Mouse (Mus musculus): ENCODE measurements around the gene Plekhd1. TPM values are rescaled to one million over a fixed set of nuclear protein-coding genes. Genes with fewer than 3 reads are reported as not detected.

The Plekhd1 gene
- polyA plus RNA-seq (2015; fragmentation: Nextera tagmentation; extraction: Ambion mirVana): 6.4 and 6.5 TPM in 2 replicates

DNA sequence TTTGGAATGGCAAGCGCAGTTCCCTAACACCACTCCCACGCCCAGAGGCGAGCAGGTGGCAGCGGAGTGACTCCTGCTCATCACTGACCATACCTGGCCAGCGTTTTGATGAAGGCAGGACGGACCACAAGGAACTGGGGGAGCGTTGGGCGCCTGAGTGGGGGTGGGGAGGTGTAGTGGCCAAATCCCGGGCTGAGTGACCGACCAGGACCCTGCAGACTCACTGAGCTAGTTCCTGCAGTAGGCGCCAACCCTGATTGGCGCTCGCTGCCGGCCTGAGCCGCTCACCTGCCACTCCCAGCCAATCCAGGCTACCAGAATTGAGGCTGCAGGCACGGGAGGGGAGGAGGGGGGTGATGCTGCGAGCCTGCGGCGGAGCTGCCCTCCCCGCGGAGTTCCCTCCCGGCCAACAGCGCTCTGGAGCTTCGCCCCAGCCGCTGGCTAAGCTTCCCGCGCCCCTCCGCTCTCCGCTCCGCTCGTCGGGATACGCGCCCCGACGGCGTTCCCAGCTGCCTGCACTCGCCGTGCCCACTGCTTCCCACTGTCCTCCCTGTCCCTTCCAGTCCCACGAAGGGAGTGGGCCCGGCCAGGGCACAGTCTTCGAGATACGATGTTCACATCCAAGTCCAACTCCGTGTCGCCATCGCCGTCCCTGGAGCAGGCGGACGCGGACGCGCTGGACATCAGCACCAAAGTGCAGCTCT is at the start of gene Plekhd1:
Plekhd1 (plus strand) TSS at position 323 of the 704 bp plus-strand sequence.
- H3K9ac ChIP-seq: peak within 1 kb of the TSS; percentile 2; the same call in 1 of the 2 replicates
- peaks cover 21% of the 10 kb centered on the region for H3K4me1 ChIP-seq (replicated peaks)
- WGBS: 1% methylated on average over 42 of the region's 52 CpGs
- H3K4me2 ChIP-seq: peak within 1 kb of the TSS; percentile 60
- no peak within 1 kb of the TSS for H3K27ac ChIP-seq (replicated peaks)
- peak; percentile 60 for ATAC-seq (ENCODE audit: low FRiP score, low read depth)
- no peaks in the 10 kb centered on the region for H3K36me3 ChIP-seq
- peak within 1 kb of the TSS; percentile 41 for H3K4me3 ChIP-seq
- peaks cover 48% of the 10 kb centered on the region for H3K27me3 ChIP-seq
- no peaks in the 10 kb centered on the region for H3K9me3 ChIP-seq

DNA sequence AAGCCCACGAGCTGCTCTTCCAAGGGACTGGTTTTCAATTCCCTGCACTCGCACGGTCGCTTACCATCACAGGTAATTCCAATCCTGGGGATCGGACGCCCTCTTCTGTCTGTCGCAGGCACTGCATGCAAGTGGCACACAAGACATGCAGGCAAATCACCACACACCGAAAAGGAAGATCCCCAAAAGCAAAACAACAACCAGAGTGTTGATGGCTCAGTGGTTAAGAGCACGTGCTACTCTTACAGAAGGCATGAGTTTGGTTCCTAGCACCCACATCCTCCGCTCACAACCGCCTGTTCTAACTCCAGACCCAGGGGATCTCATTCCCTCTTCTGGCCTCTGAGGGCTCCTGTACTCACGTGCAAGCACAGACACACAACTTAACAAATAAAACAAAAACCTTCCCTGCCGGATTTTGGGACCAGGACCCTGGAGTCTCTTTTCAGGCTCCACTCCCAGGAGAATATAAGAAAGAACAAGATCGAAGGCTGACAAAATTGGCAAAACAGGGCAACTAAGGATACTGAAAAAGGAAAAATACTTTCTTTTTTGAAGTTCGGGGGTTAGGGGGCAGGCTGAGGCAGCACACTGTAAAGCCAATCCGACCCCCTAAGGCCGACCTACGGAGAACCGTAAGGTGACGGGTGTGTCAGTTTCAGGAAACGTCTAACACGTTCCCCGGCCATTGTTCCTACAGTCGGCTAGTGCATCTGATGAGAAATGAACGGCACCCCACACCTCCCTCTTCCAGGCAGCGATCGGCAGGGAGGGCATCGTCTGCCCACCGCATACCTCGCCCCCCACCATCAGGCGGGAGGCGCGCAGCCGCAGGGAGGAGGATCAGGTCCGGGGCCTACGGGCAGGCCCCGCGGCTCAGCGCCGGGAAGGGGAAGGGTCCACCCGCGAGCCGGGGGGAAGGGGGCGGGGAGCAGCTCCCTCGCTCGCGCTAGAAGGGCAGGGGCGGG is 49.4 kb upstream of the Plekhd1 start:
- Histone ChIP-seq H3K27me3 (no peaks in the 10 kb centered on the region), H3K36me3 (peaks cover 33% of the 10 kb centered on the region), H3K9ac (peak overlapping the region; percentile 98), H3K4me1 (replicated peaks) (peaks cover 55% of the 10 kb centered on the region), H3K4me2 (peak overlapping the region; percentile 92), H3K4me3 (peak overlapping the region; percentile 97), H3K27ac (replicated peaks) (peak overlapping the region; percentile 94), H3K9me3 (no peaks in the 10 kb centered on the region)
- ATAC-seq (ENCODE audit: low FRiP score, low read depth): peak; percentile 76
- 2% methylated on average over 40 of the region's 48 CpGs for WGBS

DNA sequence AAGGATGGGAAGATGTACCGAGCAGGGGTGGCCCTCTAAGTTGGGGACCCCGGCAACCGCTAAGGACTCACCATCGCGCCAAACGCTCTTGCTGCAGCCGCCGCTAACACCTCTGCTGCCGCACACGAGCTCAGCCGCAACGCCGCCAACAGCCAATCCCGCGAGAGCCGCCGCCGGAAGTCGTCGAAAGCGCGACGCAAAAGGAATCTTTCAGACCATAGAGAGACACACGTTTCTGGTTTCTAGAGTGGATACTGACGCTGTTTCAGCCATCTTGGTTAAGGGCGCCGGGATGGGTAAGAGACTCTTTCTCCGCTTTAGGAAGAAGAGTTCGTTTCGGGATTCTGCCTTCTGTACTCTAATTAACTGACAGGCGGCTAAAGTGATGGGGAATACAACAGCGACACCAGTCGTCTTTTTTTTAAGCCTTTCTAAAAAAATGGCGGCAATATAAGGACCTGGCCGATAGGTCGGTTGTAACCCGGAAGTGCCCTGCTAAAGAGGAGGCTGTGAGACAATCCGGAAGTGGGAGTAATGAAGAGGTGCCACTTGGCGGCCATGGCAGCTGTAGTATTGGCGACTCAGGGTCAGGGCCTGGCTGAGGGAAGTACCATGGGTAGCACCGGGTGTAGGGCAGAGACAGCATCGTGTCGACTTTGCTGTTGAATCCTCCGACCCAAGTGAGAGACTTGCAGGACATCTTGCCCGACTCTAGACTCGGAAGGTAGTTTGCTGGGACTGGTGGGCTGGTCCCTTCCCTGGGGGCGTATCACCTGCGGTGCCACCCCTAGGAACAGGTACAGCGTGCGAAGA is 48.5 kb upstream of the Plekhd1 start, which contains the start of the genes Slc39a9 and Erh:
Slc39a9 (plus strand) TSS at position 191 of the 813 bp plus-strand sequence.
Erh (minus strand) TSS at position 649 of the 813 bp plus-strand sequence.
- H3K36me3 ChIP-seq: peaks cover 24% of the 10 kb centered on the region
- H3K9me3 ChIP-seq: no peaks in the 10 kb centered on the region
- peak; percentile 97 for ATAC-seq (ENCODE audit: low FRiP score, low read depth)
- H3K9ac ChIP-seq: peak within 1 kb of the TSS; percentile 98
- peak within 1 kb of the TSS; percentile 94 for H3K27ac ChIP-seq (replicated peaks)
- under 1% methylated on average over 50 of the region's 50 CpGs for WGBS
- H3K27me3 ChIP-seq: no peaks in the 10 kb centered on the region
- peak within 1 kb of the TSS; percentile 92 for H3K4me2 ChIP-seq
- peak within 1 kb of the TSS; percentile 97 for H3K4me3 ChIP-seq
- H3K4me1 ChIP-seq (replicated peaks): peaks cover 62% of the 10 kb centered on the region

DNA sequence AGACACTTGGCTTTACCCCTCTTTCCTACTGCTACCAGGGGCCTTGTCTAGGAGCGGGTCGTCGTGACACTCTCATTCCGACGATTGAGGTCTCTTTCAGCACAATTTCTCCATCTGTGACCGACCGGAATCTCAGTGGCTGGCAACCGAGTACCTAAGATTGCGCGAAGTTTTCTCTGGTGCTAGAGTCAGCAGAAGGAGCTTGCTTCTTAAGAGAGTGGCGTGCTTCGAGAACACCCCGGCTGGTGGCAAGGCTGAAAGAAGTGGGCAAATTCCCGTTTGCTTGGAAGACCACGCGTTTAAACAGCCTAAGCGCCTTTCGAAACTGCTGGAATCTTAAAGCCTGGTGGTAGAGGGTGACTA is 47.9 kb upstream of the Plekhd1 start:
- 8% methylated on average over 18 of the region's 18 CpGs for WGBS
- peak overlapping the region; percentile 97 for H3K4me3 ChIP-seq
- H3K4me2 ChIP-seq: peak overlapping the region; percentile 92
- no peak for ATAC-seq (ENCODE audit: low FRiP score, low read depth)
- peak overlapping the region; percentile 94 for H3K27ac ChIP-seq (replicated peaks)
- H3K4me1 ChIP-seq (replicated peaks): peaks cover 63% of the 10 kb centered on the region
- H3K36me3 ChIP-seq: peaks cover 18% of the 10 kb centered on the region
- peak overlapping the region; percentile 98 for H3K9ac ChIP-seq
- H3K27me3 ChIP-seq: no peaks in the 10 kb centered on the region
- no peaks in the 10 kb centered on the region for H3K9me3 ChIP-seq

DNA sequence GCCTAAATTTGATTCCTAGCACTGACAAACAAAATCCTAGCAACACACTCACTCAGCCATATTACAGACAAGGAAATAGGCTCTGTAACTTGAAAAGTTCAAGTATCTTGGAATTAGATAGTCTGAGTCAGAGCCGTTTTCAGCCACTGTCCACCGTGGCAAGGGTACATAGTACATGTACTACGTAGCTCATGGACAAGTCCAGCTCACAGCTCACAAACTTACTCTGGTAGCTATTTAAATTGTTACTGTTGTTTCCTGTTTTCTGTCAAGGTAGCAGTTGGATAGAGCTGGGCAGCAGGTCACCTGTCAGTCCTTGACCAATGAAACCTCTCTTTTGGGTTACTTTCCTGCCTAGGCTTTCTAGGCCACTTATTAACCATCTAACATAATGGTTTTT is 46.0 kb upstream of the Plekhd1 start:
- ATAC-seq (ENCODE audit: low FRiP score, low read depth): no peak
- H3K9me3 ChIP-seq: no peaks in the 10 kb centered on the region
- 96% methylated on average over 3 of the region's 3 CpGs for WGBS
- peak overlapping the region; percentile 97 for H3K4me3 ChIP-seq
- peak overlapping the region; percentile 92 for H3K4me2 ChIP-seq
- no peaks in the 10 kb centered on the region for H3K27me3 ChIP-seq
- H3K9ac ChIP-seq: no peak overlapping the region
- 0 out of 2 replicates have a peak, but pooled peaks cover 2% of the 10 kb centered on the region for H3K36me3 ChIP-seq
- peaks cover 60% of the 10 kb centered on the region for H3K4me1 ChIP-seq (replicated peaks)
- no peak overlapping the region for H3K27ac ChIP-seq (replicated peaks)

DNA sequence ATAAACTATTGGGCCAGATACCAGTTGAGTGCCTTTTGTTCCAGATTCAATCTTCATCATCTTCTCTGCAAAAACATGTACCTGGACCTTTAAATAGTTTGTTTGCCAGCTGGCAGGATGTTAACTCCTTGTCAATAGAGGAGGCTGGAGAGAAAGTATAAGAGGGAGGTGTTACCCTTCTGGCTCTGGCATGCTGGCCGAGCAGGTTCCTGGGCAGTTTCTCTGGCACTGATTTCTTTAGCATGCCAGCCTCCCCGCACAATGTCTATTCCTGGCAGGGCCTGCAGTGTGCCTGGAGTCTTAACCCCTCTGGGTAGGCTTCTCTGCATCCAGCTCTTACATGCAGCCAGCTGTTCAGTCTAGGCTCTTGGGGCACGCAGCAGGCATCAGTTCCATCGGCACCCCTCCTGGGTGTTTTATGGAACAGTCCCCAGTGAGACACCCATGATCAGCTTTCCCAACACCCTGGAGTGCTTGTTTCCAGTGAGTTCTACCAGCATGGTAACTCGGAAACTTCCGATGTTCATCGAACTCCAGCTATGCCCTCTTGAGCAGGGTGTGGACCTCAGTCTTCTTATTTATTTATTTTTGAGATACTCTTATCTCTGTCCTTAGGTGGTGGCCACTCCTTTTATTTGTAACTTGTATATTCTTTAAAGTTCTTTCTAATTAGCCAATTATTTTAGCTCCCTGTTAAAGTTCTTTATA is 38.3 kb upstream of the Plekhd1 start:
- Histone ChIP-seq H3K36me3 (no peaks in the 10 kb centered on the region), H3K27ac (replicated peaks) (no peak overlapping the region), H3K4me3 (no peak overlapping the region), H3K9ac (no peak overlapping the region), H3K4me2 (no peak overlapping the region), H3K9me3 (no peaks in the 10 kb centered on the region), H3K27me3 (no peaks in the 10 kb centered on the region), H3K4me1 (replicated peaks) (peaks cover 7% of the 10 kb centered on the region; the same call in 1 of the 2 replicates)
- no peak for ATAC-seq (ENCODE audit: low FRiP score, low read depth)
- WGBS: 79% methylated on average over 7 of the region's 7 CpGs

DNA sequence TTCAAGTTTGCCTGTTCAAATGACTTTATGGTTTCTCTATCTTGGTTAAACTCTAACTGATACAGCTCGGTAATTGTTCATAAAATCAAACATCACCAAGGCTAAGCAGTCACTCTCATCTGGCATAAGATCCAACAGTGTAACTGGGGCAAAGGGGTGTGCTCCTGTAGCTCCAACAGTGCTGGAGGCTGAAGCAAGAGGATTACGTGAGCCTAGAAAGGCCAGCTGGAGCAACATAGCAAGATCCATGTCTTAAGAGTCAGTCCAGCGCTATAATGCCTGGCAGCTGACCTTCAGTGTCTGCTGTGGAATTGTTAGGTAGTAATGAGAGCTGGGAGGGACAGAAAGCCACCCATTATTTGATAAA is 37.7 kb upstream of the Plekhd1 start:
- H3K36me3 ChIP-seq: no peaks in the 10 kb centered on the region
- 91% methylated on average over 3 of the region's 3 CpGs for WGBS

DNA sequence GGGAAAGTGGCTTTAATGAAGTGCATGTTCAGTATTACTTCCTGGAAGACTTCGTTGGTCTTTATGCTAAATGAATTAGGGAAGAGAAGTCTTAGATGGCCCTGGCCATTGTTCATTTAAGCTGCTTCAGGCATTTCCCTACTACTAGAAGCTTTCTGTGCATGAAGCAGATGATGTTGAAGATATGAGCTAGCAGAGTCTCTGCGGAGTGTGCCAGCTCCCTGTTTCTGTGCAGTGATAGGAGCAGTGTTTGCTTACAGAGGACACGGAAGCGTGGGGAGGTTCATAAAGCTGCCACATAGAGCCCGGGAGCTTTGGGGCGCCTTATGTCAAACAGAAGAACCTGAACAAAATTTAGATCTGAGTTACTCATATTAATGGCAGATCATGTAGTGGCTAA is 33.7 kb upstream of the Plekhd1 start:
- H3K36me3 ChIP-seq: 0 out of 2 replicates have a peak, but pooled peaks cover 5% of the 10 kb centered on the region
- no peak overlapping the region for H3K4me3 ChIP-seq
- no peak overlapping the region for H3K27ac ChIP-seq (replicated peaks)
- H3K27me3 ChIP-seq: no peaks in the 10 kb centered on the region
- H3K4me1 ChIP-seq (replicated peaks): peaks cover 10% of the 10 kb centered on the region; the same call in 1 of the 2 replicates
- no peak for ATAC-seq (ENCODE audit: low FRiP score, low read depth)
- 85% methylated on average over 6 of the region's 6 CpGs for WGBS
- H3K9me3 ChIP-seq: no peaks in the 10 kb centered on the region
- H3K9ac ChIP-seq: no peak overlapping the region
- no peak overlapping the region for H3K4me2 ChIP-seq

More for the DNA sequence above, 37.7 kb upstream of the Plekhd1 start:
- no peak overlapping the region for H3K4me3 ChIP-seq
- no peak for ATAC-seq (ENCODE audit: low FRiP score, low read depth)
- peaks cover 9% of the 10 kb centered on the region; the same call in 1 of the 2 replicates for H3K4me1 ChIP-seq (replicated peaks)
- H3K27ac ChIP-seq (replicated peaks): no peak overlapping the region
- H3K9me3 ChIP-seq: no peaks in the 10 kb centered on the region
- no peak overlapping the region for H3K9ac ChIP-seq
- no peaks in the 10 kb centered on the region for H3K27me3 ChIP-seq
- no peak overlapping the region for H3K4me2 ChIP-seq

DNA sequence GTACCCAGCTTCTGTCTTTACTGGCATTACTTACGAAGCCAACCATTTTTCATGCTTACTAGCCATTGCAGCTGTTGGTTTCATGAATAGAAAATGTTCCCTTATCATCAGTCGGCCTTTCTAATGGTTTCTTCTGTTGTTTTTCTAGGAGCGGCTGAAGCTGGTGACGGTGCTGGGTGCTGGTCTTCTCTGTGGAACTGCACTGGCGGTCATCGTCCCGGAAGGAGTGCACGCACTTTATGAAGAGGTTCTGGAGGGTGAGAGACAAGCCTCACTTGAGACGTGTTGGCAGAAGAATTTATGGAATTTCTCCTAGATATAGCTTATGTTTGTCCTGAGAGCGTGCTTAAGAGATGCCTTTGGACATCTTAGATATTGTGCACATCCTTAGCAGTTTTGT is 30.1 kb upstream of the Plekhd1 start:
- no peak overlapping the region for H3K4me3 ChIP-seq
- ATAC-seq (ENCODE audit: low FRiP score, low read depth): no peak
- no peaks in the 10 kb centered on the region for H3K9me3 ChIP-seq
- WGBS: 95% methylated on average over 10 of the region's 10 CpGs
- H3K36me3 ChIP-seq: 0 out of 2 replicates have a peak, but pooled peaks cover 14% of the 10 kb centered on the region
- no peak overlapping the region for H3K4me2 ChIP-seq
- H3K27ac ChIP-seq (replicated peaks): no peak overlapping the region
- H3K4me1 ChIP-seq (replicated peaks): 0 out of 2 replicates have a peak, but pooled peaks cover 5% of the 10 kb centered on the region
- no peak overlapping the region for H3K9ac ChIP-seq
- H3K27me3 ChIP-seq: no peaks in the 10 kb centered on the region

DNA sequence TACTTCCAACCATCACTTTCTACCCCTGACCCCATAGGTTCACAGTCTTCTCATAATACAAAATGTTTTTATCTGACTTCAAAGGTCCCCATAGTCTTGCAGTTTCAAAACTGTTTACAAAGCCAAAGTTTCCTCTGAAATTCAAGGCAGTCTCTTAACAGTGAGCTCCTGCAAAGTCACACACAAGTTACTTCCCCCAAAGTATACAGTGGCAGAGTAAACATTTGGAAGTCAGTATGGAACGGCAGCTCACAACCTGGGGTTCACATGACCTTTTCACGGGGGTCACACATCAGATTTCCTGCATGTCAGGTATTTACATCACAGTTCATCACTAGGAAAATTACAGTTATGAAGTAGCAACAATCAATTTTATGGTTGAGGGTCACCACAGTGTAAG is 28.5 kb upstream of the Plekhd1 start:
- ATAC-seq (ENCODE audit: low FRiP score, low read depth): no peak
- no peak overlapping the region for H3K27ac ChIP-seq (replicated peaks)

DNA sequence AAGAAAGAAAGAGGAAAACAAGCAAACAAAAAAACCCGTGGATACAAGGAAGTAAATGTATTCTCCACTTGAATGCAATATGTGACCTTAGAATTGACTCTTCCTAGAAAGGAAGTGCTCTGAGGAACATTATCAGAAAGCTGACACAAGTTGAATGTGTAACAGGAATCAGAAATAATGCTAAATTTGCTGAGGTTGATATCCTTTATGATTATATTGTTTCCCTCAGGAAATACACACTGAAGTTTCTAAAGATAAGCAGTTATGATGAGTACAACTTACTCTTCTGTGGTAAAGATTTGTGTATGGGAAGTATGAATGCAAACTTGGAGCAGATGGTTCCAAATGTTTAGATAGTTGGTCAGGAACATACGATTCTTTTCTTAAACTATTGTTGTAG is 24.0 kb upstream of the Plekhd1 start:
- Histone ChIP-seq H3K27me3 (no peaks in the 10 kb centered on the region), H3K9ac (no peak overlapping the region), H3K36me3 (peaks cover 12% of the 10 kb centered on the region; the same call in 1 of the 2 replicates), H3K27ac (replicated peaks) (no peak overlapping the region), H3K4me1 (replicated peaks) (no peaks in the 10 kb centered on the region), H3K9me3 (no peaks in the 10 kb centered on the region), H3K4me3 (no peak overlapping the region), H3K4me2 (no peak overlapping the region)
- ATAC-seq (ENCODE audit: low FRiP score, low read depth): no peak
- WGBS: 87% methylated on average over 2 of the region's 2 CpGs

More for the DNA sequence above, 28.5 kb upstream of the Plekhd1 start:
- H3K4me2 ChIP-seq: no peak overlapping the region
- no peak overlapping the region for H3K4me3 ChIP-seq
- WGBS: 83% methylated on average over 2 of the region's 2 CpGs
- H3K36me3 ChIP-seq: 0 out of 2 replicates have a peak, but pooled peaks cover 14% of the 10 kb centered on the region
- H3K9me3 ChIP-seq: no peaks in the 10 kb centered on the region
- no peak overlapping the region for H3K9ac ChIP-seq
- no peaks in the 10 kb centered on the region for H3K27me3 ChIP-seq
- 0 out of 2 replicates have a peak, but pooled peaks cover 5% of the 10 kb centered on the region for H3K4me1 ChIP-seq (replicated peaks)
